Mouse (Mus musculus) E14TG2a.4 (cell line): ENCODE results near the gene Angpt4.
A peak's percentile ranks its signal among the peaks of the same experiment; 100 is the strongest.

Experiments used
- CTCF ChIP-seq: conservative IDR thresholded peaks from 2 replicates; pipeline ENCODE4 v1.5.1; 2014; ENCODE audit warnings: low read length
- NANOG ChIP-seq: IDR thresholded peaks from 2 replicates; pipeline ENCODE4 v1.6.1; 2014; ENCODE audit warnings: borderline replicate concordance, low read length, mixed read lengths
- POU5F1 ChIP-seq: IDR thresholded peaks from 2 replicates; pipeline ENCODE4 v1.6.1; 2014; ENCODE audit warnings: low read length, borderline replicate concordance

DNA sequence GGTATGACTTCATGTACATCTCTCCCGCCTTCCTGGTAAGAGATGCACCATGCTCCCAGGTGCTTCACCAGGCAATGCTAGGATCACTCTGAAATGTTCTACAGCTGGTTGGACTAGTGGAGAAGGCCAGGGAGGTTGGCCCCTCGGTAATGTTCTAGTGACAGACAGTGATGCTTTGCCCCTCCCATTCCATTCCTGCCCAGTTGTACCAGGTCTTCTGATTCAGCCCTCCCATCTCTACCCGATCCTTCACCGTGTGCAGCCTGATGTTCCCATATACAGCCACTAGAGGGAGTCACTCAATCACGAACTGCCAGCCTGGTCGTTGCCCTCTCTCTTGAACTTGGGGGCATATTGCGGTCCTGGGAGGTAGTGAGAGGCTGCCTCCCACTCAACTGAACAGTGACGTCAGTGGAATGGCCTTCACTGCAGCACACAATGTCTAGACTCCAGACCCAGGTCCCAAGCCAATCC is 35.0 kb upstream of the Angpt4 start:
- TF ChIP-seq CTCF (peak; percentile 81), NANOG (no peak), POU5F1 (no peak)
